Mouse (Mus musculus): ENCODE results near the gene Hip1. TPM values are rescaled to one million over a fixed set of nuclear protein-coding genes. Genes with fewer than 3 reads are reported as not detected.

Gene Hip1
- polyA plus RNA-seq, 1 experiment from 2014 or later = 5.9 TPM

DNA sequence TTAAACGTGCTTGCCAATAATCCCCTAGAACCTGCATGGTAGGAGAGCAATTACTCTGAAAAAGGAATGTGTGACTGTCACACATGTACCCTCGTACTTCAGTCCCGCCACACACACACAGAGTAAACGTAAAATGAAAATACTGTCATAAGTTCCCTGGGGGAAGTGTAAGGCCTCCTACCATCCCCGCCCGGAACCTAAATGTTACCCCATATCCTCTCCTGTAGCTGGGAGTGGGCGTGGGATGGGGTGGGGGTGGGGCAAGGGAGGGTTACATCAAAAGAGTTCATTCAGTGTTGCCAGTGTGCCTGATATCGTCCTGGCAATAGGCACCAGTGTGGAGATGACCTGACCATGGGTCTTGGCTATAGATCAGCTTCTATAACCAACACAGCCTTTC is 81.5 kb downstream of the Hip1 start:
- Histone ChIP-seq H3K9ac (ENCODE audit: low read depth, low read length) (no peak overlapping the region), H3K27me3 (replicated peaks; ENCODE audit: control insufficient read depth, insufficient read depth, low read length) (no peaks in the 10 kb centered on the region), H3K4me1 (replicated peaks; ENCODE audit: control insufficient read depth, insufficient read depth, low read length) (no peaks in the 10 kb centered on the region), H3K9me3 (ENCODE audit: control insufficient read depth) (no peaks in the 10 kb centered on the region), H3K4me3 (ENCODE audit: low read depth, low read length) (no peak overlapping the region), H3K4me2 (replicated peaks; ENCODE audit: low read depth) (no peak overlapping the region), H3K36me3 (ENCODE audit: control insufficient read depth, insufficient read depth) (no peaks in the 10 kb centered on the region), H3K27ac (ENCODE audit: low read depth, low read length) (no peak overlapping the region)
- ATAC-seq = no peak
- 73% methylated on average over 8 of the region's 8 CpGs for WGBS
- TF ChIP-seq CTCF (IDR thresholded peaks at IDR 0.05; ENCODE audit: low read depth) = no peak

GRCm38 (mm10) chr5:135460833-135461173 is 84.1 kb downstream of the Hip1 start:
- Histone ChIP-seq H3K4me2 (replicated peaks; ENCODE audit: low read depth) (no peak overlapping the region), H3K9ac (ENCODE audit: low read depth, low read length) (no peak overlapping the region)
- WGBS = 85% methylated on average over 4 of the region's 4 CpGs

DNA sequence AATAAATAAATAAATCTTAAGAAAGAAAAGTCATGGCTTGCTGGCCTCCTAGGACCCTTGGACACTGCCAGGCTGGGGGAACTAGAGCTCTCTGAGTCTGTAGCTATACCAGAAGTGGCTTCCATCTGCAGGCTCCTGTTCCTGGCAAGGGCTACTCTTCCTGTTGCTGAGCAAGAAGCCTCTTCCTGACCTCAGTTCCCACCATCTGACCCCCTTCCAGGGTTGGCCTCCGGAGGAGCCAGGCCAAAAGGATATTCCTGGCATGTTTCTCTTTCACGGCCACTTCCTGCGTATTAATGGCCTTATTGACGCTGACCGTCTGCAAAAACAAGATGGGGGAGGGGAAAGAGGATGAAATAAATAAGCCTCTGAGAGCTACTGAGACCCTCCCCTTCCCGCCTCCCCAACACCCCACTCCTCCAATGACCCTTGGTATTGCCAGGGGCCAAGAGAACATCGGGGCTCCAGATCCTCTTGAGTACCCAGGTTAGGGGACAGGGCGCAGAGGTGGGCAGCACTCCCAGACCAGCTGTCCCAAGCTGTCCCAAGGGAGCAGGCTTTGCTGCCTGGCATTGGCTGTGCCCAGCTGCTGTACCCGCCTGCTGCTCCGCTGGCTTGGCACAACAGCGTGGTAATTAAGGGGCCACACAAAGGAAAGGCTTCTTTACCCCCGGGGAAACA is 84.6 kb downstream of the Hip1 start:
- no peaks in the 10 kb centered on the region for H3K27me3 ChIP-seq (replicated peaks; ENCODE audit: control insufficient read depth, insufficient read depth, low read length)
- no peaks in the 10 kb centered on the region for H3K4me1 ChIP-seq (replicated peaks; ENCODE audit: control insufficient read depth, insufficient read depth, low read length)
- no peak for TF ChIP-seq CTCF (IDR thresholded peaks at IDR 0.05; ENCODE audit: low read depth)
- ATAC-seq = no peak
- no peak overlapping the region for H3K4me2 ChIP-seq (replicated peaks; ENCODE audit: low read depth)
- peaks cover 7% of the 10 kb centered on the region; the same call in 1 of the 2 replicates for H3K36me3 ChIP-seq (ENCODE audit: control insufficient read depth, insufficient read depth)
- H3K9me3 ChIP-seq (ENCODE audit: control insufficient read depth) = no peaks in the 10 kb centered on the region
- no peak overlapping the region for H3K4me3 ChIP-seq (ENCODE audit: low read depth, low read length)
- 75% methylated on average over 12 of the region's 12 CpGs for WGBS
- no peak overlapping the region for H3K27ac ChIP-seq (ENCODE audit: low read depth, low read length)
- no peak overlapping the region for H3K9ac ChIP-seq (ENCODE audit: low read depth, low read length)

More at GRCm38 (mm10) chr5:135460833-135461173, 84.1 kb downstream of the Hip1 start:
- no peak for TF ChIP-seq CTCF (IDR thresholded peaks at IDR 0.05; ENCODE audit: low read depth)
- Histone ChIP-seq H3K4me1 (replicated peaks; ENCODE audit: control insufficient read depth, insufficient read depth, low read length) (no peaks in the 10 kb centered on the region), H3K27ac (ENCODE audit: low read depth, low read length) (no peak overlapping the region), H3K27me3 (replicated peaks; ENCODE audit: control insufficient read depth, insufficient read depth, low read length) (no peaks in the 10 kb centered on the region), H3K9me3 (ENCODE audit: control insufficient read depth) (no peaks in the 10 kb centered on the region), H3K4me3 (ENCODE audit: low read depth, low read length) (no peak overlapping the region), H3K36me3 (ENCODE audit: control insufficient read depth, insufficient read depth) (peaks cover 7% of the 10 kb centered on the region; the same call in 1 of the 2 replicates)
- ATAC-seq = no peak

DNA sequence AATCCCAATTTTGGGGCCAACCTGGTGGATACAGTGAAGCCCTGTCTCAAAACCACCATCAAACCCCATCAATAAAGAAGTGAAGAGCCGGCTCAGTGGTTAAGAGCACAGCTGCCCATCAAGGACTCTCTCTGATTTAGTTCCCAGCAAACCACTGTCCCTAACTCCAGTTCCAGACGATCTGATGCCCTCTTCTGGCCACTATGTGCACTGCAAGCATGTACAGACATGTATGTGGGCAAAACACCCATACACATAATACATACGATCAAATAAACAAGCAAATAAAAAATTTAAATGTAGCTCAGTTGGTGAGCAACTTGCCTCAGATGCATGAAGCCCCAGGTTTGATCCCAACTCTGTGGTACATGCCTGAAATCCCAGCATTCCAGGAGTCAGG is 85.4 kb downstream of the Hip1 start:
- Histone ChIP-seq H3K4me2 (replicated peaks; ENCODE audit: low read depth) (no peak overlapping the region), H3K9me3 (ENCODE audit: control insufficient read depth) (no peaks in the 10 kb centered on the region), H3K27me3 (replicated peaks; ENCODE audit: control insufficient read depth, insufficient read depth, low read length) (no peaks in the 10 kb centered on the region), H3K4me3 (ENCODE audit: low read depth, low read length) (no peak overlapping the region), H3K9ac (ENCODE audit: low read depth, low read length) (no peak overlapping the region), H3K4me1 (replicated peaks; ENCODE audit: control insufficient read depth, insufficient read depth, low read length) (no peaks in the 10 kb centered on the region), H3K36me3 (ENCODE audit: control insufficient read depth, insufficient read depth) (peaks cover 11% of the 10 kb centered on the region; the same call in 1 of the 2 replicates), H3K27ac (ENCODE audit: low read depth, low read length) (0 out of 2 replicates have a peak overlapping the region, but pooled peaks have one; percentile 7)
- WGBS = 70% methylated on average over 3 of the region's 3 CpGs
- ATAC-seq = no peak
- TF ChIP-seq CTCF (IDR thresholded peaks at IDR 0.05; ENCODE audit: low read depth) = peak; percentile 70

GRCm38 (mm10) chr5:135457961-135458360 is 87.0 kb downstream of the Hip1 start:
- Histone ChIP-seq H3K4me2 (replicated peaks; ENCODE audit: low read depth) (no peak overlapping the region), H3K36me3 (ENCODE audit: control insufficient read depth, insufficient read depth) (peaks cover 11% of the 10 kb centered on the region; the same call in 1 of the 2 replicates)
- WGBS = 91% methylated on average over 16 of the region's 16 CpGs

GRCm38 (mm10) chr5:135456515-135456914 is 88.4 kb downstream of the Hip1 start:
- ATAC-seq = no peak
- Histone ChIP-seq H3K27me3 (replicated peaks; ENCODE audit: control insufficient read depth, insufficient read depth, low read length) (no peaks in the 10 kb centered on the region), H3K36me3 (ENCODE audit: control insufficient read depth, insufficient read depth) (peaks cover 11% of the 10 kb centered on the region; the same call in 1 of the 2 replicates), H3K4me2 (replicated peaks; ENCODE audit: low read depth) (no peak overlapping the region), H3K9me3 (ENCODE audit: control insufficient read depth) (0 out of 2 replicates have a peak, but pooled peaks cover 3% of the 10 kb centered on the region), H3K4me3 (ENCODE audit: low read depth, low read length) (no peak overlapping the region), H3K4me1 (replicated peaks; ENCODE audit: control insufficient read depth, insufficient read depth, low read length) (no peaks in the 10 kb centered on the region), H3K27ac (ENCODE audit: low read depth, low read length) (no peak overlapping the region), H3K9ac (ENCODE audit: low read depth, low read length) (no peak overlapping the region)
- 94% methylated on average over 9 of the region's 9 CpGs for WGBS
- no peak for TF ChIP-seq CTCF (IDR thresholded peaks at IDR 0.05; ENCODE audit: low read depth)

More at GRCm38 (mm10) chr5:135457961-135458360, 87.0 kb downstream of the Hip1 start:
- Histone ChIP-seq H3K4me3 (ENCODE audit: low read depth, low read length) (no peak overlapping the region), H3K9me3 (ENCODE audit: control insufficient read depth) (0 out of 2 replicates have a peak, but pooled peaks cover 3% of the 10 kb centered on the region), H3K27ac (ENCODE audit: low read depth, low read length) (no peak overlapping the region), H3K4me1 (replicated peaks; ENCODE audit: control insufficient read depth, insufficient read depth, low read length) (no peaks in the 10 kb centered on the region), H3K27me3 (replicated peaks; ENCODE audit: control insufficient read depth, insufficient read depth, low read length) (no peaks in the 10 kb centered on the region), H3K9ac (ENCODE audit: low read depth, low read length) (no peak overlapping the region)
- no peak for TF ChIP-seq CTCF (IDR thresholded peaks at IDR 0.05; ENCODE audit: low read depth)
- ATAC-seq = no peak

Data from intestine, postnatal 0 days (tissue).